Mouse (Mus musculus): ENCODE data around the gene Rel.
"Not testable (repeated sequence)": the region's sequence is repeated elsewhere in the genome, so short reads cannot be mapped to it uniquely, and the experiment has no call there.

Rel gene

GRCm38 (mm10) chr11:23770760-23771506 lies at the start of gene Rel:
Gene Rel (minus strand): TSS chr11:23770970.
- peak; percentile 89 to 90 for DNase-seq

- no peak for DNase-seq
Measured at GRCm38 (mm10) chr11:23818745-23819144, 48.0 kb upstream of the Rel start.

- DNase-seq, result no peak
Measured at GRCm38 (mm10) chr11:23810741-23811140, 40.0 kb upstream of the Rel start.

DNA sequence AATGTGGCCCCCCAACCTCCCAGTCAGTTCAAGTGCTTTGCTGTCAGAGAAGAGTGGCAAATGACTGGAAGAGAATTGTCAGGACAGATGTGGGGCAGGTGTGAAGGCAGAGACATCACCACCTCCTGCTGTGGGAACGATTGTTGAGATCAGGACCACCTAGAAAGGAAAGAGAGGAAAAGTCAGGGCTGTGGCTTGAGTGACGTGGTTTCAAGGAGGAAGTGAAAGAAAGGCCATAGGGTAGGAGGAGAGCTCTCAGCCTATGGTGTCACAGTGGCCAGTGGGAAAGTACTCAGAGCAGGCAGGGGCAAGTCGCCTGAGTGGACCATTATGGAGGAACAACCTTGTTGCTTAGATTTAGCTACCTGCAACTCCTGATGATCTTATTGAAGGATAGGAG lies 34.9 kb upstream of the Rel start:
- no peak for DNase-seq

GRCm38 (mm10) chr11:23803136-23803535 lies 32.4 kb upstream of the Rel start:
- no peak for DNase-seq

DNA sequence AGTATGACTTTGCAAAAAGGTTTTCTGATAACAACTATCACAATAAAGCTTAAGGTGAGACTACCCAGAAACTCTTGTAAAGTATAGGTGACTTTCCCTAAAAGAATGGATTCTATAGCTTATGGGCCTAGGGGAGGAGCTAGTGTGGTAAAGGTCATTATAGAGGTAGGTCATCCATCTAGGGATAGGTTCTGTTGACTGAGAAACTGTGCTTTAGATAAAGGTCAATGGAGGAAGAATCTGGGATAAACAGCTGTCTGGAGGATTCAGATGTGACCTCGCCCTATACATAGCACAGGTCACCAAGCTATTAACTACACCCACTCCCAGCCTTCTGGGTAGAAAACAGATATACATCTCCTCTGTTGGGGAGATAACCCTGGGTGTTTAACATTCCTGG lies 31.5 kb upstream of the Rel start:
- no peak for DNase-seq

DNA sequence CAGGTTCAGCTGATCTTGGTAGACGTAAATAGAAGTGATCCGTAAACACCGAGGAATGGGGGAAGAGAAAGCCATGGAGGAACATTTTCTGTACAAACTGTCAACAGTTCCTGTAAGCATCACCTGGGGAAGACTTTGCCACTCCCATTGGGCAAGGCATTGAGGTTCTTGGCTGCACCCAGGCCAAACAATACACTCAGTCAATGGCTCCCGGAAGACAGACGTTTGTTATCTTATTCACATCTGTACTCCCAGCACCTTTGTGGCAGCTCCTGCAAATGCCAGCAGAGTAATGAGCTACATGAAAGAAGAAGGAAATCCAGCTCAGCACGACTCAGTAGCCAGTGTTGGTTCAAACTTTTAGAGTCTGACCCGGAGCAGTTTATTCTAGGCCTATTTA lies 31.1 kb upstream of the Rel start:
- no peak for DNase-seq

GRCm38 (mm10) chr11:23783677-23784076 lies 12.9 kb upstream of the Rel start:
- DNase-seq, result not testable (repeated sequence)

- DNase-seq, result no peak
Measured at GRCm38 (mm10) chr11:23783085-23783484, 12.3 kb upstream of the Rel start.

DNA sequence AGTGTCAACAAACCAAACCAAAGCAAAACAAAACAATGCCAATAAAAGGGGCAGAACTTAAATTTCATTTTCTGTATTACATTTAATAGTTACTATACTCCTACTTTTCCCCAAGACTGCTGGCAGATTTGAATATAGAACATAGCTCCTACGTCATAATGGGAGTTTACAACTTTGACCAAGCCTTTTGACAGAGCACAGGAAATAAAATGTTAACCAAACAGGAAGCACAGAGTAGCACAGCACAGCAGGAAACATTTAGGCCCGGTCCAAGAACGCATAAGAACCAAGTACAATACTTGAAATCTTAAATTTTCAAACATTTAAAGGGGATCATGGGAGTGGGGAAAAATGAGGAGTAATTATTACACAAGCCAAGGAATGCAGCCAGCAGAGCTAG lies 11.3 kb upstream of the Rel start:
- no peak for DNase-seq

DNA sequence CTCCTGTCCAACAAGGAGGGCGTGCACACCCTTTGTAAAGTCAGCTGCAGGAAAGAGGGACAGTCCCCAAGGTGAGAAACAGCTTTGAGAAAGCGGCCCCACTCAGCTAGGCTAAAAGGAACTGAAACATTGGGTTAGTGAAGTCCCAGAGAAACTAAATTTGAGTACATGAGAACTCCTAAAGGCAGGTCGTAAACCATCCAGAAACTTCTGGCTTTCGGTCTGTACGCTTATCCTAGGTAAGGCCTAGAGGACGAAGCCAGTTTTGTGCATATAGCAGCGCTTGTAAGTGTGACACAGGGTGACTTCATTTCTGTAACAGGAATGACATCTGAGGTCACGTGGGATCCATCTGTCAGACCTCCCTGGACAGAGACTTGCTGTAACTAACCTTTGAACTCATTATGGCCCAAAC lies 8.0 kb upstream of the Rel start:
- no peak for DNase-seq

DNA sequence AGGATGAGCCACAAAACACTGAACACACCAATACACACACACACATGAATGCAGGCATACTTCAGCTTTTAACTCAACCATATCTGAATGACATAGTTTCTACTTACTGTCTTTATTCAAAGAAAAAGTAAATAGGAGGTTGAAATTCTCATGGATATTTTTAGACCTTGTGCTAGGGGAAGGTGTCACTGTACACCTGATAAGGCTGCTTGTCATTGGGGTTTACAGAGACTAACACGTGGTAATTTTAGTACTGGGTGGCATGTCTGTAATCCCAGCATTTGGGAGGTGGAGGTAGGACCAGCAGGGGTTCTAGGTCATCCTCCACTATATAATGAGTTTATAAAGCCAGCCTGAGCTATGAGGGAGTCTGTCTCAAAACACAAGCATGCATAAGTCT lies 1.7 kb upstream of the Rel start:
- DNase-seq, result no peak

DNA sequence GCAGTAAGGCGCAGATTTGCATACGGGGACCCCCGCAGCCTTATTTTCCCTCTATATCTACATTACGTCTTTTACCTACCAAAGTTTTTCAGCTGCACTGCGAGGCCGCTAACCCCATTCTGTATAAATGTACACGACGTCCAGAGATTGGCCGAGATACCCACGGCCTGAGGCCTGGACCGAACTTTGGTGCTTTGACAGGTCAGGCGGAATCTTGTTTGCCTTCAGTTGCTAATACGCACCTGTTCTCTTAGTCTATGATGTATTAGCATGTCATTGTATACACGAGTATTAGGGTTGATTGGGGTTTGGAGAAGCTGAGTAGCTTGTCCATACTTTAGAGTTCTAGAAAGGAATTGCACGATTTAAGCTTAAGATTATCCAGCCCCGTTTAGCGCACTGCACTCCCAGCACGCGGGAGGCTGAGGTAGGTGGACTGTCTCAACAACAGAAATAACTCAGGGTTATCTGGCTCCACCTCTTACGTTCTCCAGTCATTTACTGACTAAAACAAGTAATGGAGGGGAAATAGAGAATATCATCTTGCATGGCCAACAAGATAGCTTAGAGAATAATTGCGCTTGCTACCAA lies 832 bp upstream of the Rel start:
- peak in 1 of 2 experiments; percentile 11 for DNase-seq

DNA sequence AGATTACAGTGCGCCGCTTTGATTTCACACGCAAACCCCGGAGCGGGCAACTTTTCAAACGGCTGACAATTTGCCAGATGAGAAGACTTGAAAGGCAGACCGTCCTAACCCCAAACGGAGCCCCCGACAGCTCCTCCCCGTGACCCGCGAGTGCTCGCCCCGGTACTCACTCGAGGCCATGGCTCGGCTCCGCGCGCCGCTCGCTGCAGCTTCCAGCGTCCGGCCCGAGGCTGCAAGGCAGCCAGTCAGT lies 335 bp downstream of the Rel start:
- no peak for DNase-seq

GRCm38 (mm10) chr11:23769686-23770509 lies 872 bp downstream of the Rel start:
- peak; percentile 38 to 39 for DNase-seq

DNA sequence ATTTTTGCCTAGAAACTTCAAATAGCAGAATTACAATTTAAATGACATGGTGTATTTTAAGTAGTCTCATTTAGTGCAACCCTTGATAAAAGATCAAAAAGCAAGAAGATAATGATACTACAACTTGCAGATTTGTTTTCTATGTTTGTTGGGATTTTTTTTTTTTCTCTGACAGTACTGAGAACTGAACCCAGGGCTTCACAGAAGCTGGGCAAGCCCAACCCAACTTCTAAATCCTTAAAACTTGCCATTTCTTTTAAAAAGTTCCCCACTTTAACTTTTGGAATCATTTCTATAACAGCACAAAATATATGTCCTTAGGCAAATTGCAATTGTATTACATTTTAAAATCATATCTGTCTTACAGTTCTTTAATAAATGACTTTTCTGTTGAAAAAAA lies 1.7 kb downstream of the Rel start:
- no peak for DNase-seq

- DNase-seq, result no peak
Measured at GRCm38 (mm10) chr11:23767928-23768327, 2.8 kb downstream of the Rel start.

- not testable (repeated sequence) for DNase-seq
Measured at GRCm38 (mm10) chr11:23767369-23767768, 3.4 kb downstream of the Rel start.

DNA sequence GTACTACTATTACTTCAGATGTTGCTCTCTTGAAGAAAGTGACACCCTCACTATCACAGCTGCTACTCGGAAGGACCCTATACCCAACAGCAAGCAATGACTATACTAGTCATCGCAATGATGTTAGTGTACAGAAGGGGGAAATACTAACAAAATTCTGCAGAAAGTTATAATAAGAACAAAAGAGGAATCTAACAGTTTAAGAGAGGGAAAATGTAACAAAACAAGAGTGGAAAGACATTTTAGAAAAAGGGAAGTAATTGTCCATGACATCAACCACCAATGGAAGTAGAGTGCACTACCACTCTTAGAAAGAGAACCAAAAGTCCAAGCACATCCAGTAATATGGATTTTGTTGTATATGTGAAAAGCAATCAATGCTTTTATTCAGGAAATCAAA lies 8.1 kb downstream of the Rel start:
- no peak for DNase-seq

DNA sequence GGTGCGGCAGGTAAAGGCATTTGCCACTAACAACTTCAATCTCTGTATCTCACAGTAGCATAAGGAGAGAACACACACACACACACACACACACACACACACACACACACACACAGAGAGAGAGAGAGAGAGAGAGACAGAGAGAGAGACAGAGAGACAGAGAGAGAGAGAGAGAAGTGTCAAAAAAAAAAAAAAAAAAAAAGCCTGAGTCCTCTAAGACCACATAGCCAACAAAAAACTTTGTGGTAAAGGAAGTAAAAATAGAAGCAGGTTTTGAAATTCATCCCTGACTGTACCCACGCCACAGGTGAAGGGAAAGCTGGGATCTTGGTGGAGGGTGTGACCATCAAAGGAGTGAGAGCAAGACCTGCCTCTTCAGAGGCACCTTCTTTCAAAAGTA lies 12.6 kb downstream of the Rel start:
- no peak for DNase-seq

GRCm38 (mm10) chr11:23754329-23754728 lies 16.4 kb downstream of the Rel start:
- no peak for DNase-seq

DNA sequence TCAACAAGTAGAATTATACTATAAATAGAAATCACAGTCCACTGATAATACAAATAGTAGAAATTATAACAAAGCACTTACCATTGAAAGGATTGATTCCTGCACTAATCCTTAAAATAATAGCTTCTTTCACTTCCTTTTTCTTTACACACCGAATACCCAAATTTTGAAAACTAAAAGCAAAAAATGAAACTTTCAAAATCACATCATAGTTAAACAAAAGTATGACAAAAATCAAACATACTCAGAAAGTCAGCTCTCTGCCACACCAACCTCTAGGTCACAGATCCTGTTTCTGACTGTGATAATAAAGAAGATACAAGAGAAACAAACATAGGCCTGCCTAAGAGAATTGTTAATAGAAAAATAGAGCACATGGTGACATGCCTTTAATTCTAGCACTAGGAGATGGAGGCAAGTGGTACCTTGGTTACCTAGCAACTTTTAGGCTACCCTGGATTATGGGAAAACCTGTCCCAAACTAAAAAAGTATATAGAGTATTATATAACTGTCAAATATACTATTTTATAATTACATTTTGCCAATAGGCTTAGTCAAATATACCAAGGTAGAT lies 17.5 kb downstream of the Rel start:
- DNase-seq, result no peak

DNA sequence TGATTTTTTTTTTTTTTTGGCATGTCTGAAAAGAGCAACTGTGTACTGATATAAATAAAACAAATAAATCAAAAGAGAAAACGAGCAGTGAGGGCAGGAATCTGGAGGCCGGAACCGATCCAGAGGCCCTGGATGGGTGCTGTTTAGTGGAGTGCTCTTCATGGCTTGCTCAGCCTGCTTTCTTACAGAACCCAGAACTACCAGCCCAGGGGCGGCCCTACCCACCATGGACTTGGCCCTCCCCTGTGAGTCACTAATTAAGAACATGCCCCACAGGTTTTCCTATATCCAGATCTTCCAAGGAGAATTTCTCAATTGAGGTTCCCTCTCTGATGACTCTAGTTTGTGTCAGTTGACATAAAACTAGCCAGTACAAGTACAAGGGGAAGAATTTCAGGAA lies 24.7 kb downstream of the Rel start:
- DNase-seq, result no peak

DNA sequence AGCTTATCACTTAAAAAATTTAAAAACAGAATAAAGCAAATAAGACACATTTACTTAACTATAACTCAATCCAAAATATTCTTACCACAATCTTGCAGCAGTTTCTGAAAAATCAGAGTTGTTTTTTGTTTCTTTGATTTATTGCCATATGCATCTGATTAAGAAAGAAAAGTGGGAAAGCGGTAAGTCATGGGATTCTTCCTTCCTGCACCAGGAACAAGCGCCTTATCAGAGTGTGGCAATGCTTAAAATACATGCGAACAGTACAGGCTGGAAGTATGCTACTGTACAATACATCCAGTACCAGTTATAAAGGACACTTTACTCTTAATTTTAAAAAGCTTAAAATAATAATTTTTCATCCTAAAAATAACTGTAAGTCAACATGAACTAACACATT lies 26.4 kb downstream of the Rel start:
- DNase-seq, result no peak
